Mouse (Mus musculus): ENCODE data around the gene Lrrc27. TPM values are rescaled to one million over a fixed set of nuclear protein-coding genes. Genes with fewer than 3 reads are reported as not detected.
A peak's percentile ranks its signal among the peaks of the same experiment; 100 is the strongest.

Lrrc27 gene
- total and polyA plus RNA-seq, 2 experiments from 2014 or later: 2.8 to 5.1 TPM

DNA sequence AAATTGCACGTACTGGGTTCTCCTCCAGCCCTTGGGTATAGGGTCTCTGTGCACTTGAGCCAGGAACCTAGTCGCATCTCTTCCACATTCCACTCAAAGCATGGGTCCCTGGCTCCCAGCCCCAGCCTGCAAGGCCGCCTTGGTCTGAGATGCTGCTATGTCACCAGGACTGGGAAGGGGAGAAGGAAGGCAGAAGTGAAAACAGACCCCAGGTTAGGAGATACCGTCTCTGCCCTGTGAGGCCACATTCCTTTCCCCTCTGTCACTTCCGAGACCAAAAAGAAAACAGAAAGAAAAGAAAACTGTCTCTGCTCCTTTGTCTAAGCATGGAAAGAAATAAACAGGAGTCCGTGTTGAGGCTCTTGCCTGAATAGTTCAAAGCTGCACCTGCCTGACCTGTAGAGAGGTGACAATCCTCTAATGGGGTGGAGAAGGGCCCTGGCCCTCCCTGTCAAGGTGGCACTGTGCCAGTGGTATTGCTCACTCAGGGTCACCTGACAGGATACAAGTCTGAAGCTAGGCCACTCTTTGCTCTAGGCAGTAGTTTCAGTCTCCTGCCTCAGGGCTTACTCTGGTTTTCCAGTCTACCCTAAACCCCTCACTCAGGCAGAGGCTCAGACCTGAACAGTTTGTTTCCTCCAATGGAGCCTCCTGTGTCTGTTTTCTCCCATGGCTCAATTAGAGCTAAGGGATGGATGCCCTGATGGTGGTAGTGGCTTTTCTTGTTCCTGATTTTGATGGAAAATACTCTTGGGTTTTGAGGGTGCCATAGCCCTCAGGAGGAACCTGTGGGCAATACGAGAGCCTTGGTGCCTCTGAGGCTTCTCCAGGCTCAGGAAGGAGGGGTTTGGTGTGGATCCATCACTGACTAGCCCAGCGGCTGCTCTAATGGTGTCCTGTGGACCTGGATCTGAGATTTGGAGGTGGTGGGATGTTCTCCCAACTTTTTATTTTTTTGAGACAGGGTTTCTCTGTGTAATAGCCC is 54.4 kb downstream of the Lrrc27 start:
- Histone ChIP-seq H3K4me1 (ENCODE audit: insufficient read depth, low read length) (no peaks in the 10 kb centered on the region), H3K9me3 (ENCODE audit: low read length) (no peaks in the 10 kb centered on the region), H3K9ac (replicated peaks; ENCODE audit: low read length) (no peak overlapping the region), H3K27ac (peak overlapping the region; percentile 15; the same call in 1 of the 2 replicates), H3K36me3 (ENCODE audit: insufficient read depth, low read length) (no peaks in the 10 kb centered on the region), H3K27me3 (ENCODE audit: insufficient read depth, low read length) (no peaks in the 10 kb centered on the region), H3K4me2 (ENCODE audit: low read depth, low read length) (no peak overlapping the region), H3K4me3 (ENCODE audit: low read length) (no peak overlapping the region)
- no peak for DNase-seq (ENCODE audit: low spot score)
- ATAC-seq: no peak
- no peak for TF ChIP-seq CTCF (IDR thresholded peaks at IDR 0.05; ENCODE audit: low read depth)
- 73% methylated on average over 8 of the region's 8 CpGs for WGBS

DNA sequence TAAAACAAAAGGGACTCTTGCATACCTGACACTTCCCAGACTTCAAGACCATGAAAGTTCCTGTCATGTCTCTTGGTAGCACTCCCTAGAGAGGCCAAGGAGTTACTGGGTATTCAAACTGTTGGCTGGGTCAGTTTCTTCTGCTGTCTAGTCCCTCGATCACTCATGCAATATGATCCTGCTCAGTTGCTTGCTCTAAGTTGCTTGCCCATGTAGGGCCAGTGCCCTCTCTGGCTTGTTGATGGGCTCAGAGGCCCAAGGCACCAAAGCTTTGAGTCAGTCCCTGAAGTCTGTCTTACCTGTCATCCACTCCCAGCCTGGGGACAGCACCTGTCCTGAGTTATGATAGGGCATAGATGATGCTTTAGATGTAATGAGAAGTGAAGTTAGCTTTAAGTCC is 58.0 kb downstream of the Lrrc27 start:
- H3K4me1 ChIP-seq (ENCODE audit: insufficient read depth, low read length): peaks cover 3% of the 10 kb centered on the region; the same call in 1 of the 2 replicates
- H3K4me3 ChIP-seq (ENCODE audit: low read length): no peak overlapping the region
- no peaks in the 10 kb centered on the region for H3K9me3 ChIP-seq (ENCODE audit: low read length)
- H3K27me3 ChIP-seq (ENCODE audit: insufficient read depth, low read length): no peaks in the 10 kb centered on the region
- TF ChIP-seq CTCF (IDR thresholded peaks at IDR 0.05; ENCODE audit: low read depth): no peak
- no peak for ATAC-seq
- no peak for DNase-seq (ENCODE audit: low spot score)
- H3K9ac ChIP-seq (replicated peaks; ENCODE audit: low read length): no peak overlapping the region
- no peak overlapping the region for H3K27ac ChIP-seq
- no peak overlapping the region for H3K4me2 ChIP-seq (ENCODE audit: low read depth, low read length)
- WGBS: 88% methylated on average over 1 of the region's 1 CpGs
- no peaks in the 10 kb centered on the region for H3K36me3 ChIP-seq (ENCODE audit: insufficient read depth, low read length)

DNA sequence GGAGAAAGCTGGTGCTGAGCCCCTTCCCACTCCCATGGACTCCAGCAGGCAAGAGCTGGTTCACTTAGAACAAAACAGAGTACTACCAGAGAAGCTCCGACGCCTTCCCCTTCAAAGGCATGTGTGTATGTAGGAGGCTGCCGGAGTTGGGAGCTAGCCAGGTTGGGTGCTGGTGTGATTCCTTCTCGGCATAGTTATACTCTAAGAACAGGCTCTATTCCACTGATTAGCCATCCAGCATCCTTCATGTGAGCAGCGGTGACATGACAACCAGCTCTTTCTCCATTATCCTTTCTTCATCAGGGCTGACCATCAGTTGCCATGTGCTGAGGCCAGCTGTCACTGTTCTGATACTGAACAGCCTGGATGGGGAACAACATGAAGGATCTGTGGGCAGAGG is 59.1 kb downstream of the Lrrc27 start:
- ATAC-seq (no peak), DNase-seq (ENCODE audit: low spot score) (no peak)
- no peaks in the 10 kb centered on the region for H3K36me3 ChIP-seq (ENCODE audit: insufficient read depth, low read length)
- no peak for TF ChIP-seq CTCF (IDR thresholded peaks at IDR 0.05; ENCODE audit: low read depth)
- peaks cover 3% of the 10 kb centered on the region; the same call in 1 of the 2 replicates for H3K4me1 ChIP-seq (ENCODE audit: insufficient read depth, low read length)
- no peak overlapping the region for H3K4me2 ChIP-seq (ENCODE audit: low read depth, low read length)
- no peak overlapping the region for H3K27ac ChIP-seq
- no peak overlapping the region for H3K9ac ChIP-seq (replicated peaks; ENCODE audit: low read length)
- H3K4me3 ChIP-seq (ENCODE audit: low read length): no peak overlapping the region
- H3K9me3 ChIP-seq (ENCODE audit: low read length): no peaks in the 10 kb centered on the region
- WGBS: 75% methylated on average over 5 of the region's 5 CpGs
- no peaks in the 10 kb centered on the region for H3K27me3 ChIP-seq (ENCODE audit: insufficient read depth, low read length)

DNA sequence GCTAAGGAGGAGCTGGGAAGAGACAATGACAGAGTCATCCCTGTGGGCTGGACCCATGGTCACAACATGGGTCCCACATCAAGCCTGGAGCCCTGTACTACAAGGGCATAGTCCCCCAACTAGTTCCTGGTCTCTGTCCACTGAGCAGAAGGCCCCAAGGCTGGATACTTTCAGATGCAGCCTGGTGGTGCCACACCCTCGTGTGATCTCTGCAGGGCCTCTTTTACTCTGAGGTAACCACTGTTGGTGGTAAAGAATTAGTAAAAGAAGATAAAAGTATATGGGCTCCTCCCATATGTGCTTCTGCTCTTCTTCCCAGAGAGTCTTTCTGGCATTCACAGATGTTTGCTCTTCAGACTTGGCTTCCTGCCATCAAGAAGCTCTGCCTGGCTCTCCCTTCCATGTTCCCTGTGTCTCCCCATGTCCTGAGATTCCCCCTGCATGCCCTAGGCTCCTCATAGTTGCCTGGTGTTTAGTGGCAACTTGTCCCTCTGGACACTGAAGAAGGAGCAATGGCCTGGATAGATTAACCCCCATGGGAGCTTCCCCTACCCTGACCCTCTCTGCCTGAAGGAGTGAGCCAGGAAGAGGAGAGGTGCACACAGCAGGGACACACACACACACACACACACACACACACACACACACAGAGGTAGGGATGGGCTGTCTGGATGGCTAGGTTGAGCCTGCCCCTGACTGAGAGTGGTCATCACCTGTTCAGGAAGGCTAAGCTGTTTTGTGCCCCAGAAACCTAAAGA is 60.0 kb downstream of the Lrrc27 start:
- H3K4me1 ChIP-seq (ENCODE audit: insufficient read depth, low read length): peaks cover 3% of the 10 kb centered on the region; the same call in 1 of the 2 replicates
- DNase-seq (ENCODE audit: low spot score): peak; percentile 50
- H3K4me3 ChIP-seq (ENCODE audit: low read length): no peak overlapping the region
- no peaks in the 10 kb centered on the region for H3K9me3 ChIP-seq (ENCODE audit: low read length)
- no peaks in the 10 kb centered on the region for H3K27me3 ChIP-seq (ENCODE audit: insufficient read depth, low read length)
- no peak for TF ChIP-seq CTCF (IDR thresholded peaks at IDR 0.05; ENCODE audit: low read depth)
- no peak overlapping the region for H3K4me2 ChIP-seq (ENCODE audit: low read depth, low read length)
- WGBS: 46% methylated on average over 1 of the region's 1 CpGs
- no peak overlapping the region for H3K27ac ChIP-seq
- no peaks in the 10 kb centered on the region for H3K36me3 ChIP-seq (ENCODE audit: insufficient read depth, low read length)
- ATAC-seq: no peak
- no peak overlapping the region for H3K9ac ChIP-seq (replicated peaks; ENCODE audit: low read length)

DNA sequence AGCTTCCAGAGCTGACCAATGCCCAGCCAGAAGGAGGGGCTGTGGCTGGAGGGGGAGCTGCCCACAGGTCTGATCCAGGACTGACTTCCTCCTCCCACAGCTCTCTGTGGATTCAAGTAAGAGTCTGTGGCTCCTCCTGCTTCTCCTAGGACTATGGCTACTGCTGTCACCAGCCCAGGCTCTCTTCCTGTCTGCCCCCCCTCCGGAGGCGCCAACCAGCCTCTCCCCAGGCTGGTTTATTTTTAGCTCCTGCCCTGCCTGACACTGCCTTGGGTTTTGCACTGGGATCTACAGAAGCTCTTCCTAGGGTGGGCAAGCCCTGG is 60.6 kb downstream of the Lrrc27 start:
- Histone ChIP-seq H3K9me3 (ENCODE audit: low read length) (no peaks in the 10 kb centered on the region), H3K36me3 (ENCODE audit: insufficient read depth, low read length) (no peaks in the 10 kb centered on the region), H3K4me1 (ENCODE audit: insufficient read depth, low read length) (peaks cover 3% of the 10 kb centered on the region; the same call in 1 of the 2 replicates), H3K27me3 (ENCODE audit: insufficient read depth, low read length) (no peaks in the 10 kb centered on the region), H3K4me2 (ENCODE audit: low read depth, low read length) (no peak overlapping the region), H3K4me3 (ENCODE audit: low read length) (no peak overlapping the region), H3K27ac (no peak overlapping the region), H3K9ac (replicated peaks; ENCODE audit: low read length) (no peak overlapping the region)
- DNase-seq (ENCODE audit: low spot score) (no peak), ATAC-seq (peak; percentile 22; the same call in 1 of the 2 replicates)
- TF ChIP-seq CTCF (IDR thresholded peaks at IDR 0.05; ENCODE audit: low read depth): no peak
- 75% methylated on average over 2 of the region's 2 CpGs for WGBS

DNA sequence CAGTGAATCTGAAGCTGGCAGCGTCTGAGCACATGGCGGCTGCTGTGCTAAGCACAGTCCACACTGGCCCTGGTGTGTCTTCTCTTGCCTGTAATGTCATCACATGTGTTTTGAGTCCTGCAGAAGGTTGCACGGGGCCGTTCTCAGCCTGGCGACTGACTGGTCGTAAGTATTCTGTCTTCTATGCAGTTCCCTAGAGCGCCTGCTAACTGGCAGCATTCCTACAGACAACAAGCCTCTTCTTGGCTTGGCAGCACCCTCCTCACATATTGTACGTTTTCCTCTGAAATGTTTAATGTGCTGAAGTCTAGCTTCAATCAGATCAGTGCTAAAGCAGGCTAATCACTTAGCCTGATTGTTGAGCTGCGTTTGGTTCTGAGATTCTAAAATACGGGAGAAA is 62.8 kb downstream of the Lrrc27 start:
- Histone ChIP-seq H3K27me3 (ENCODE audit: insufficient read depth, low read length) (no peaks in the 10 kb centered on the region), H3K27ac (no peak overlapping the region)

More for the DNA sequence above, 62.8 kb downstream of the Lrrc27 start:
- no peak overlapping the region for H3K9ac ChIP-seq (replicated peaks; ENCODE audit: low read length)
- TF ChIP-seq CTCF (IDR thresholded peaks at IDR 0.05; ENCODE audit: low read depth): no peak
- peaks cover 3% of the 10 kb centered on the region; the same call in 1 of the 2 replicates for H3K4me1 ChIP-seq (ENCODE audit: insufficient read depth, low read length)
- DNase-seq (ENCODE audit: low spot score): peak; percentile 52
- 0 out of 2 replicates have a peak, but pooled peaks have one; percentile 22 for ATAC-seq
- H3K36me3 ChIP-seq (ENCODE audit: insufficient read depth, low read length): no peaks in the 10 kb centered on the region
- no peaks in the 10 kb centered on the region for H3K9me3 ChIP-seq (ENCODE audit: low read length)
- no peak overlapping the region for H3K4me2 ChIP-seq (ENCODE audit: low read depth, low read length)
- WGBS: 36% methylated on average over 10 of the region's 10 CpGs
- no peak overlapping the region for H3K4me3 ChIP-seq (ENCODE audit: low read length)
